Comparison of ENCODE assay signal across 27 mouse cellular contexts in genomic region chr11:115085064-115085463, GRCm38 (mm10). TPM values are rescaled to one million over a fixed set of nuclear protein-coding genes. Genes with fewer than 3 reads are reported as not detected.
DNase-seq lines count a peak whose midpoint lies in the region; ATAC-seq and TF ChIP-seq lines count a peak whose summit lies in the region.
"Had no signal": no experiment of that assay in that cellular context is flagged by ENCODE, and none has a peak within 500 bp of the region (broad histone marks: within the 10 kb centered on the region; RNA-seq: fewer than 3 reads in every experiment).

No protein-coding gene starts in this region.

- H3K36me3 ChIP-seq in hindbrain, embryonic 12.5 days: no peaks in the 10 kb centered on the region
- no peaks in the 10 kb centered on the region for H3K36me3 ChIP-seq in hindbrain, embryonic 13.5 days
- H3K36me3 ChIP-seq in midbrain, embryonic 12.5 days: no peaks in the 10 kb centered on the region
- no peaks in the 10 kb centered on the region for H3K36me3 ChIP-seq in midbrain, embryonic 14.5 days (ENCODE audit: control insufficient read depth, insufficient read depth, low read length)
- H3K36me3 ChIP-seq in intestine, embryonic 15.5 days: no peaks in the 10 kb centered on the region
- no peaks in the 10 kb centered on the region for H3K36me3 ChIP-seq in intestine, postnatal 0 days (ENCODE audit: control insufficient read depth, insufficient read depth)
- H3K36me3 ChIP-seq: forebrain, embryonic 10.5 days; G1E; heart, embryonic 10.5 days; heart, embryonic 13.5 days had no signal

- no peak for DNase-seq in midbrain, embryonic 14.5 days
- no peak for DNase-seq in gastrocnemius, adult 8-10 months (ENCODE audit: low spot score in 2 of 2)
- DNase-seq: adrenal gland, postnatal 10 days; adrenal gland, postnatal 36 days; B cell, adult 2 months; gastrocnemius, postnatal 14 days; heart, adult 18-20 months; heart, postnatal 14 days; heart, postnatal 4 days had no signal

- H3K27me3 ChIP-seq in hindbrain, embryonic 12.5 days: peaks cover 32% of the 10 kb centered on the region
- peaks cover 31% of the 10 kb centered on the region for H3K27me3 ChIP-seq in hindbrain, embryonic 13.5 days
- H3K27me3 ChIP-seq in midbrain, embryonic 12.5 days: peaks cover 42% of the 10 kb centered on the region
- H3K27me3 ChIP-seq in midbrain, embryonic 14.5 days (ENCODE audit: control insufficient read depth, insufficient read depth, low read length): no peaks in the 10 kb centered on the region
- H3K27me3 ChIP-seq in intestine, embryonic 15.5 days (replicated peaks): 0 out of 2 replicates have a peak, but pooled peaks cover 5% of the 10 kb centered on the region
- peaks cover under 1% of the 10 kb centered on the region; the same call in 1 of the 2 replicates for H3K27me3 ChIP-seq in intestine, postnatal 0 days (replicated peaks; ENCODE audit: control insufficient read depth, insufficient read depth, low read length)

- H3K4me2 ChIP-seq in hindbrain, embryonic 12.5 days (replicated peaks): no peak overlapping the region; the same call in 1 of the 2 replicates
- no peak overlapping the region for H3K4me2 ChIP-seq in hindbrain, embryonic 13.5 days
- H3K4me2 ChIP-seq in midbrain, embryonic 12.5 days (replicated peaks): no peak overlapping the region
- H3K4me2 ChIP-seq in midbrain, embryonic 14.5 days (ENCODE audit: low read length): no peak overlapping the region
- no peak overlapping the region; the same call in 1 of the 2 replicates for H3K4me2 ChIP-seq in intestine, embryonic 15.5 days (replicated peaks)
- H3K4me2 ChIP-seq in intestine, postnatal 0 days (replicated peaks; ENCODE audit: low read depth): peak overlapping the region; percentile 17; the same call in 1 of the 2 replicates
- H3K4me2 ChIP-seq: forebrain, embryonic 13.5 days; heart, embryonic 13.5 days had no signal

- 0 out of 2 replicates have a peak, but pooled peaks cover under 1% of the 10 kb centered on the region for H3K9me3 ChIP-seq in hindbrain, embryonic 12.5 days (replicated peaks)
- no peaks in the 10 kb centered on the region for H3K9me3 ChIP-seq in hindbrain, embryonic 13.5 days
- H3K9me3 ChIP-seq in midbrain, embryonic 12.5 days: no peaks in the 10 kb centered on the region
- no peaks in the 10 kb centered on the region for H3K9me3 ChIP-seq in midbrain, embryonic 14.5 days (ENCODE audit: control insufficient read depth, low read length)
- no peaks in the 10 kb centered on the region for H3K9me3 ChIP-seq in intestine, embryonic 15.5 days
- H3K9me3 ChIP-seq in intestine, postnatal 0 days (ENCODE audit: control insufficient read depth): no peaks in the 10 kb centered on the region
- H3K9me3 ChIP-seq: forebrain, embryonic 10.5 days; heart, embryonic 10.5 days had no signal

- peaks cover 17% of the 10 kb centered on the region for H3K4me1 ChIP-seq in hindbrain, embryonic 12.5 days
- H3K4me1 ChIP-seq in hindbrain, embryonic 13.5 days (replicated peaks): peaks cover 19% of the 10 kb centered on the region
- peaks cover 23% of the 10 kb centered on the region for H3K4me1 ChIP-seq in midbrain, embryonic 12.5 days
- H3K4me1 ChIP-seq in midbrain, embryonic 14.5 days (ENCODE audit: control insufficient read depth, insufficient read depth, low read length): peaks cover 10% of the 10 kb centered on the region; the same call in 1 of the 2 replicates
- no peaks in the 10 kb centered on the region for H3K4me1 ChIP-seq in intestine, embryonic 15.5 days (replicated peaks)
- no peaks in the 10 kb centered on the region for H3K4me1 ChIP-seq in intestine, postnatal 0 days (replicated peaks; ENCODE audit: control insufficient read depth, insufficient read depth, low read length)
- H3K4me1 ChIP-seq: heart, embryonic 10.5 days; heart, embryonic 13.5 days had no signal

- H3K27ac ChIP-seq in hindbrain, embryonic 12.5 days: no peak overlapping the region
- H3K27ac ChIP-seq in hindbrain, embryonic 13.5 days: no peak overlapping the region
- no peak overlapping the region for H3K27ac ChIP-seq in midbrain, embryonic 12.5 days (replicated peaks)
- H3K27ac ChIP-seq in midbrain, embryonic 14.5 days (replicated peaks; ENCODE audit: low read depth, low read length): no peak overlapping the region
- no peak overlapping the region for H3K27ac ChIP-seq in intestine, embryonic 15.5 days
- H3K27ac ChIP-seq in intestine, postnatal 0 days (ENCODE audit: low read depth, low read length): peak overlapping the region; percentile 36
- H3K27ac ChIP-seq: forebrain, embryonic 10.5 days; forebrain, embryonic 13.5 days; heart, embryonic 10.5 days; heart, embryonic 13.5 days had no signal

- 0 out of 2 replicates have a peak, but pooled peaks have one; percentile 6 for ATAC-seq in hindbrain, embryonic 12.5 days (ENCODE audit: low FRiP score)
- ATAC-seq in hindbrain, embryonic 13.5 days (ENCODE audit: low FRiP score): no peak
- 0 out of 2 replicates have a peak, but pooled peaks have one; percentile 9 for ATAC-seq in midbrain, embryonic 12.5 days (ENCODE audit: low FRiP score, low read depth)
- no peak for ATAC-seq in midbrain, embryonic 14.5 days (ENCODE audit: low FRiP score, low TSS enrichment)
- peak; percentile 59; the same call in 1 of the 2 replicates for ATAC-seq in intestine, embryonic 15.5 days
- peak; percentile 74 for ATAC-seq in intestine, postnatal 0 days
- ATAC-seq: forebrain, embryonic 13.5 days; forebrain, embryonic 16.5 days; Patski had no signal

- no peak overlapping the region for H3K4me3 ChIP-seq in hindbrain, embryonic 12.5 days
- no peak overlapping the region for H3K4me3 ChIP-seq in hindbrain, embryonic 13.5 days
- no peak overlapping the region for H3K4me3 ChIP-seq in midbrain, embryonic 12.5 days
- H3K4me3 ChIP-seq in midbrain, embryonic 14.5 days (replicated peaks; ENCODE audit: low read depth, low read length): no peak overlapping the region
- H3K4me3 ChIP-seq in intestine, embryonic 15.5 days (replicated peaks): no peak overlapping the region
- no peak overlapping the region for H3K4me3 ChIP-seq in intestine, postnatal 0 days (ENCODE audit: low read depth, low read length)
- H3K4me3 ChIP-seq: forebrain, embryonic 10.5 days; forebrain, embryonic 13.5 days; heart, embryonic 10.5 days; heart, embryonic 13.5 days had no signal

- TF ChIP-seq CTCF in intestine, postnatal 0 days (IDR thresholded peaks at IDR 0.05; ENCODE audit: low read depth): no peak

- WGBS in hindbrain, embryonic 12.5 days: 47% methylated on average over 8 of the region's 8 CpGs
- 50% methylated on average over 8 of the region's 8 CpGs for WGBS in hindbrain, embryonic 13.5 days
- 49% methylated on average over 8 of the region's 8 CpGs for WGBS in midbrain, embryonic 12.5 days
- WGBS in midbrain, embryonic 14.5 days: 37% methylated on average over 8 of the region's 8 CpGs
- WGBS in intestine, embryonic 15.5 days: 60% methylated on average over 8 of the region's 8 CpGs
- WGBS in intestine, postnatal 0 days: 49% methylated on average over 8 of the region's 8 CpGs

- H3K9ac ChIP-seq in hindbrain, embryonic 12.5 days: no peak overlapping the region
- no peak overlapping the region for H3K9ac ChIP-seq in hindbrain, embryonic 13.5 days
- no peak overlapping the region for H3K9ac ChIP-seq in midbrain, embryonic 12.5 days (replicated peaks)
- no peak overlapping the region for H3K9ac ChIP-seq in midbrain, embryonic 14.5 days (replicated peaks; ENCODE audit: low read length)
- H3K9ac ChIP-seq in intestine, embryonic 15.5 days: no peak overlapping the region
- no peak overlapping the region for H3K9ac ChIP-seq in intestine, postnatal 0 days (ENCODE audit: low read depth, low read length)
- H3K9ac ChIP-seq: forebrain, embryonic 13.5 days; heart, embryonic 13.5 days had no signal

RNA-seq across cellular contexts. Expression of gene Rab37, which starts 6.2 kb away (rescaled TPM):
- 1.1 and 1.5 TPM in 2 replicates for polyA plus RNA-seq in hindbrain, embryonic 12.5 days (2016; fragmentation: Nextera tagmentation; extraction: Ambion mirVana)
- polyA plus RNA-seq in hindbrain, embryonic 13.5 days (2015; fragmentation: Nextera tagmentation; extraction: Ambion mirVana): 0.99 and 1.4 TPM in 2 replicates
- 1.5 TPM in 2 replicates for polyA plus RNA-seq in midbrain, embryonic 12.5 days (2016; fragmentation: Nextera tagmentation; extraction: Ambion mirVana)
- polyA plus RNA-seq in midbrain, embryonic 14.5 days (2014; fragmentation: Nextera tagmentation; extraction: Ambion mirVana): 0.26 and 0.83 TPM in 2 replicates
- 3.6 and 3.7 TPM in 2 replicates for polyA plus RNA-seq in intestine, embryonic 15.5 days (2015; fragmentation: Nextera tagmentation; extraction: Ambion mirVana)
- polyA plus RNA-seq in intestine, postnatal 0 days (2015; fragmentation: Nextera tagmentation; extraction: Ambion mirVana): 3.7 and 3.9 TPM in 2 replicates
- total RNA-seq in gastrocnemius, adult 8-10 months (2022): under 1 TPM in 2 of 4 experiments, not detected in 2; 0.13 to 0.15 TPM

RNA-seq across cellular contexts. Expression of gene Cd300e, which starts 23.1 kb away (rescaled TPM):
- not detected in 2 replicates for polyA plus RNA-seq in hindbrain, embryonic 12.5 days (2016; fragmentation: Nextera tagmentation; extraction: Ambion mirVana)
- not detected in 2 replicates for polyA plus RNA-seq in hindbrain, embryonic 13.5 days (2015; fragmentation: Nextera tagmentation; extraction: Ambion mirVana)
- not detected in 2 replicates for polyA plus RNA-seq in midbrain, embryonic 12.5 days (2016; fragmentation: Nextera tagmentation; extraction: Ambion mirVana)
- polyA plus RNA-seq in midbrain, embryonic 14.5 days (2014; fragmentation: Nextera tagmentation; extraction: Ambion mirVana): not detected in 2 replicates
- polyA plus RNA-seq in intestine, embryonic 15.5 days (2015; fragmentation: Nextera tagmentation; extraction: Ambion mirVana): 0.06 and 0.28 TPM in 2 replicates
- polyA plus RNA-seq in intestine, postnatal 0 days (2015; fragmentation: Nextera tagmentation; extraction: Ambion mirVana): 0.09 and 0.13 TPM in 2 replicates
- under 1 TPM in 1 of 4 experiments, not detected in 3; 0.13 TPM for total RNA-seq in gastrocnemius, adult 8-10 months (2022)
- total RNA-seq: CH12.LX; G1E; gastrocnemius, adult 18-20 months; gastrocnemius, postnatal 14 days had no signal
- polyA plus RNA-seq: embryonic facial prominence, embryonic 11.5 days; forebrain, embryonic 10.5 days; forebrain, embryonic 13.5 days; forebrain, embryonic 16.5 days; G1E; heart, embryonic 13.5 days; heart, embryonic 16.5 days; hindbrain, embryonic 11.5 days had no signal

RNA-seq across cellular contexts. Expression of gene Cd300ld3, which starts 36.9 kb away (rescaled TPM):
- polyA plus RNA-seq in hindbrain, embryonic 12.5 days (2016; fragmentation: Nextera tagmentation; extraction: Ambion mirVana): not detected in 2 replicates
- not detected in 2 replicates for polyA plus RNA-seq in hindbrain, embryonic 13.5 days (2015; fragmentation: Nextera tagmentation; extraction: Ambion mirVana)
- not detected in 2 replicates for polyA plus RNA-seq in midbrain, embryonic 12.5 days (2016; fragmentation: Nextera tagmentation; extraction: Ambion mirVana)
- polyA plus RNA-seq in midbrain, embryonic 14.5 days (2014; fragmentation: Nextera tagmentation; extraction: Ambion mirVana): not detected in 2 replicates
- not detected in 2 replicates for polyA plus RNA-seq in intestine, embryonic 15.5 days (2015; fragmentation: Nextera tagmentation; extraction: Ambion mirVana)
- not detected in 2 replicates for polyA plus RNA-seq in intestine, postnatal 0 days (2015; fragmentation: Nextera tagmentation; extraction: Ambion mirVana)
- 1 to 10 TPM in 2 of 4 experiments, under 1 TPM in 2; 0.29 to 2.9 (median 1.2) TPM for total RNA-seq in gastrocnemius, adult 8-10 months (2022)
- polyA plus RNA-seq: embryonic facial prominence, embryonic 11.5 days; embryonic facial prominence, embryonic 14.5 days; forebrain, embryonic 10.5 days; forebrain, embryonic 13.5 days; forebrain, embryonic 16.5 days; G1E; heart, embryonic 10.5 days; heart, embryonic 13.5 days; heart, embryonic 16.5 days; hindbrain, embryonic 11.5 days; Patski had no signal

RNA-seq across cellular contexts. Expression of gene Cd300ld5, which starts 47.5 kb away (rescaled TPM):
- polyA plus RNA-seq in hindbrain, embryonic 12.5 days (2016; fragmentation: Nextera tagmentation; extraction: Ambion mirVana): not detected in 2 replicates
- polyA plus RNA-seq in hindbrain, embryonic 13.5 days (2015; fragmentation: Nextera tagmentation; extraction: Ambion mirVana): not detected in 2 replicates
- polyA plus RNA-seq in midbrain, embryonic 12.5 days (2016; fragmentation: Nextera tagmentation; extraction: Ambion mirVana): not detected in 2 replicates
- polyA plus RNA-seq in midbrain, embryonic 14.5 days (2014; fragmentation: Nextera tagmentation; extraction: Ambion mirVana): not detected in 2 replicates
- polyA plus RNA-seq in intestine, embryonic 15.5 days (2015; fragmentation: Nextera tagmentation; extraction: Ambion mirVana): not detected in 2 replicates
- not detected in 2 replicates for polyA plus RNA-seq in intestine, postnatal 0 days (2015; fragmentation: Nextera tagmentation; extraction: Ambion mirVana)
- total RNA-seq in gastrocnemius, adult 8-10 months (2022): 1 to 10 TPM in 1 of 4 experiments, under 1 TPM in 2, not detected in 1; 0.29 to 2.7 (median 0.77) TPM
- total RNA-seq: CH12.LX had no signal
- polyA plus RNA-seq: embryonic facial prominence, embryonic 11.5 days; embryonic facial prominence, embryonic 14.5 days; forebrain, embryonic 10.5 days; forebrain, embryonic 13.5 days; forebrain, embryonic 16.5 days; G1E; heart, embryonic 10.5 days; heart, embryonic 13.5 days; heart, embryonic 16.5 days; hindbrain, embryonic 11.5 days; Patski had no signal

RNA-seq across cellular contexts. Expression of gene Cd300lf, which starts 48.7 kb away (rescaled TPM):
- polyA plus RNA-seq in hindbrain, embryonic 12.5 days (2016; fragmentation: Nextera tagmentation; extraction: Ambion mirVana): 0.27 TPM in 1 of 2 replicates, not detected in the other
- 0.12 and 0.27 TPM in 2 replicates for polyA plus RNA-seq in hindbrain, embryonic 13.5 days (2015; fragmentation: Nextera tagmentation; extraction: Ambion mirVana)
- polyA plus RNA-seq in midbrain, embryonic 12.5 days (2016; fragmentation: Nextera tagmentation; extraction: Ambion mirVana): 0.15 and 0.24 TPM in 2 replicates
- polyA plus RNA-seq in midbrain, embryonic 14.5 days (2014; fragmentation: Nextera tagmentation; extraction: Ambion mirVana): not detected in 2 replicates
- polyA plus RNA-seq in intestine, embryonic 15.5 days (2015; fragmentation: Nextera tagmentation; extraction: Ambion mirVana): 0.85 and 1.2 TPM in 2 replicates
- polyA plus RNA-seq in intestine, postnatal 0 days (2015; fragmentation: Nextera tagmentation; extraction: Ambion mirVana): 1.1 and 1.3 TPM in 2 replicates
- under 1 TPM in 1 of 4 experiments, not detected in 3; 0.07 TPM for total RNA-seq in gastrocnemius, adult 8-10 months (2022)
- total RNA-seq: gastrocnemius, adult 18-20 months; gastrocnemius, postnatal 14 days had no signal
- polyA plus RNA-seq: embryonic facial prominence, embryonic 11.5 days; forebrain, embryonic 13.5 days; G1E; Patski had no signal

Comparison
In these comparisons a context has a peak if more than half of its experiments do, and no peak if none do; other contexts are left out.
1. ATAC-seq: peak in hindbrain, embryonic 12.5 days (single experiment), midbrain, embryonic 12.5 days (single experiment), intestine, embryonic 15.5 days (single experiment) and intestine, postnatal 0 days (single experiment); none in hindbrain, embryonic 13.5 days (single experiment) and midbrain, embryonic 14.5 days (single experiment).